Mouse (Mus musculus): ENCODE measurements around the gene Mettl27.

GRCm38 (mm10) chr5:134936051-134936450 is 3.9 kb downstream of the Mettl27 start:
- TF ChIP-seq POLR2A (IDR thresholded peaks at IDR 0.05; ENCODE audit: extremely low read depth, insufficient read depth, low read length) = no peak
- no peak for TF ChIP-seq CTCF (IDR thresholded peaks at IDR 0.05; ENCODE audit: extremely low read depth, insufficient read depth, low read length)

All from cortical plate, adult 2 months (tissue).